Mouse (Mus musculus) testis, postnatal 14 days (tissue): ENCODE measurements around the gene Rgs1.

Experiments used
- DNase-seq: peaks from one replicate; pipeline ENCODE4 v3.0.0; 2021; ENCODE audit warnings: low spot score

Gene Rgs1

DNA sequence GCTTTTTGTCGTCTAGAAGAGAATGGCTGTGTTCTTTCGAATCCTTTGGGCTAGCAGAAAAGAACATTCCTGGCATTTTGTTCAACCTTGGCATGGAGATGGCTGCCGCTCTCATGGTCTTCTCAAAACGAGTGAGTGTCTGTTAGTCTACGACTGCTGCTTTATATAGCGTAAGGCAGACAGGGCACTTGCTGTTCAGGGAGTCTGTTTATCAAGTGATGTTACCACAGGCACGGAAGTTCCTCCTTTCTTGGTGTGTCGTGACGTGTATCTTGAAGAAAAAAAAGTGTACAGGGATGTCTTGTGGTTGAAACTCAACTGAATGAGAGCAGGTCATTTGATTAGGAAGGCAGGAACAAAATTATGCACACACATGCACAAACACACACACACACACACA is at the start of gene Rgs1:
TSS of gene Rgs1 (minus strand) at position 320 of the 400 bp plus-strand sequence.
- no peak for DNase-seq

DNA sequence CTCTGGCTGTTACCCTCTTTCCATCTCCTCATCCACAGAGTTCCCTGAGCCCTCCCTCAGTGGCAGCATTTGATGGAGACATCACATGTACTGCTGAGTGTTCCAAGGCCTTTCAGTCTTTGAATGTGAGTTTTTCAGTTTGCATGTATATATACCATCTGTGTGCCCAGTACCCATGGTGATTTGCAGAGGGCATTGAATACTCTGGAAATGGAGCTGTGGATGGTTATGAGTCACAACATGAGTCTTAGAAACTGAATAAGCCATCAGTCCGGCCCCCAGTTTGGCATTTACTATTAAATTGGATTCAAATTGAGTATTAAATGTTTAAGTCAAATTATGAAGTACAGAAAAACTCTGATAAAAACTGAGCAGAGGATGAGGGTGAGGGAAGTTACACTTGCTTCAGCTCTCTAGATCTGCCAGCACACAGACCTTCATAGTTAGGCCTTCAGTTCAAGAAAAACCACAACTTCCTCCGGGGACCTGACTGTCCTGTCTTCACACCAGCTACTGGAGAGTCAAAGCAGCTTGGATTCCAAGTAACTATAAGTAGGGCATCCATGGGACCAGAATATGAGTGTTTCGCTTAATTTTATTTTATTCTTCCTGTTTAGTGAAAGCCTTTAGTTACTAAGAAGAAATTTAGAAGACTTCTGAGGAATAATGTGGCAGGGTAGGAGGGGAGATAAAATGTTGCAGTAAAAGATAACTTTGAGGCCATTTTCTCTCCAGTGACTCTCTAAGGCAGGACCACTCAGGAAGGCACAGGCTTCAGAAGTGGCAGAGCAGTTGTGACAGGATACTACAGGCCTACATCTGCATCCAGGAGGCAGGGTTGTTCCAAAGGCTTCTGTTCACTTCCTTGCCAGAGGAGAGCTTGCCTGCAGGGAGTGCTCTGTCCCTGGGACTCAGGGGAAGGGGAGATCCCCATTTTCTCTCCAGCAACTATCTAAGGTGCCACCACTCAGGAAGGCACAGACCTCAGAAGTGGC is 34.3 kb upstream of the Rgs1 start:
- DNase-seq = no peak

DNA sequence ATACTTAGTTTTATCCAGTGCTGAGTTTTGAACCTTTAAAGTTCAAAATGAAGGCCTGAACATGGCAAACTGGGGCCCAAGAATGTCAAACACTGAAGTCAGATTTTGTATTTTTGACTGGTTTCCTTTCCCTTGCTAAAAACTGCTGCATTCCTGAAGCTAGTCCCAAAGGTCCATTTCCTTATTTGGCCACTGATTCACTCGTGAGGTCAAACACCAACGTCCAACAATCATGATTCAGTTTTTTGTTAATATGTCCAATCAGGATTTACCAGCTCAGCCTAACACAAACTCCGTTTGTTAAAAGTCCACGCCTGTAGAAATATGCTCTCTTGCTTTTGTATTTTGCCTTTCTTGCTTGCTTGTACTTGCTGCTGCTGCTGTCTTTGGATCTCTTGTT is 31.0 kb upstream of the Rgs1 start:
- no peak for DNase-seq

DNA sequence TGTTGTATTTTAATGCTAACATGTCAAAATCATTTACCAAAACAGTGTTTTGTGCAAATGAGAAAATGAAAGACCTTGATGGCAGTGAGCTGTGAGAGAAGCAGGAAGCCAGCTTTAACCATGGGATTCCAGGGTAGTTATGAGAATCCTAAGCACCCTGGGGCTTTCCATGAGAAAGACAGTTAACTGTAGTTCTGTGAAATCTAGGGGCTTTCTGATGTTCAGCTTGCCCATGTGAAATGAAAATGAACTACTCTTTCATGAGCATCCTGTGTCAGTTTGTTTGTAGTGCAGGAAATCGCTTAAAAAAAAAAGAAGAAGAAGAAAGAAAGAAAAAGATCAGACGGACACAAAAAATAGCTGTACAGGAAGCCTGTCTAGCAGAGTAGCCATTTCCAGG is 23.9 kb upstream of the Rgs1 start:
- no peak for DNase-seq

DNA sequence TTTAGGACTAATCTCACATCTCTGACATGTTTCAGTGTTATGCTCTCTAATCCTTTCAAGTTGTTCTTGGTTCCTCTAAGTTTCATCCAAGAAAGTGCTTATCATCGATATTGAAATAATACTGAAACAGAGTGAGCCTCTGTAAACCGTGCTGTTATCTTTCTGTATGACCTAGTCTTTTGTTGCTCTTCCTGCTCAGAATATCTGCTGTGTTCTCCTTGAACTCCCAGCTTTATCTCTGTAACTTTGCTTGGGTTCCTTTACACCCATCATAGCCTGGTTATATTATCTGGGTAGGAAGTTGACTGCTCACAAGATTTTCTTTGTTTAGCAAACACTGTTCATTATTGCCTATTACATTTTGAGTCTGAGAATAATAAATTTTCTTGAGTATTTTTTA is 20.1 kb upstream of the Rgs1 start:
- no peak for DNase-seq

DNA sequence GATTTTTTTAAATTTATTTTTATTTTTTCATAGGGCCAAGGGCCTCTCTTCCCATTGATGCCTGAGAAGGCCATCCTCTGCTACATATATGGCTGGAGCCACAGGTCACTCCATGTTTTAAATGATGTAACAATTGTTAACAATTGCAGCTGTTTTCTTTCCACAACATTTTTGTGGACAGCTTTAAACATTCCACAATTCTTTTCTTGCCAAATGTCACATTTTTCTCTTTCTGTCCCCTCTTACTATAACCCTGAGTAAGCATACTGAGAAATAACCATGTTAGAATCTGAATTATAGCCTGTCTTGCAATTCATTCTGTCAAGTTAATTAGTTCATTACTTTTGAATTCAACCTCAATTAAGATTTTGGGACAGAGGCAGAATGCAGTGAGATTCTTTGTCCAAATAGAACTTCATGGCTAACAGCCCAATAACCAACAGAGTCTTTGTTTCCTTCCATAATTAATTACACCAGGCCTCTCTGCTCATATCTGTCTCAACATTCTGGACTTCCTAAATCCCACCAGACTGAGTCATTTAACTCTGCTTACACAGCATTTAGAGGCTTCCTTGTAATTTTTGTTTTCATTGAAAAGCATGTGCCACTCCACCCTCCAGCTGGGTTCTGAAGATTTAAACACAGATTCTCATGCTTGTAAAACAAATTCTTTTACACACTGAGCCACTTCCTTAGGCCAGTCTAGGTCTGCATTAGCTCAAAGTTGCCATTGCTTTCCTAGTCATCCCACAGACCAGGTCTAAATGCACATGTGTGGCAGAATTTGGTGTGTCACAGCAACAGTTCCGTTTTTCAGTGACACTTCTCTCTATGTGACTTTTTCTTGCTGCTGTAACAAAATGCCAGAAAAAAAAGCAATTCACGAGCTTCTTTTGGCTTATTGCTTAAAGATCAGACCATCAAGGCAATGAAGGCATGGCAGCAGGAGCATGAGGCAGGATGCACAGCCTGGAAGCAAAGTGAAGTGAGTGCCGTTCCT is 18.7 kb upstream of the Rgs1 start:
- no peak for DNase-seq

DNA sequence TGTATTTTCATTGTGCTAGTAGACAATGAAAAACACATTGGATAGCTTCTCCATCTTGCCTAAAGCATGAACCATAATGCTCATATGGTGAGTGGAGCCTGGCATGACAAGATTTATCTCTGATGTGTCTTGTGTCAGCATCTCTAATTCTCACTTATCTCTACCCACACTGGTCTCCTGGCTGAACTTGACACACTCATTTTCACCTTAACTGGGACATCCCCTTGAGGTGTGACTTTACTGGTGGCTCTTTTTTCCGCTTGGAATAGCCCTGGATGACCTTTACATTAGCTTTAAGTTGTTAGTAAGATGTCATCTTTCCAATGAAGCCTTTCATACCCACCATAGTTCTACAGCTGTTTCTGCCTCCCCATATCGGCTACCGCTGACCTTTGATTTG is 15.0 kb upstream of the Rgs1 start:
- no peak for DNase-seq

DNA sequence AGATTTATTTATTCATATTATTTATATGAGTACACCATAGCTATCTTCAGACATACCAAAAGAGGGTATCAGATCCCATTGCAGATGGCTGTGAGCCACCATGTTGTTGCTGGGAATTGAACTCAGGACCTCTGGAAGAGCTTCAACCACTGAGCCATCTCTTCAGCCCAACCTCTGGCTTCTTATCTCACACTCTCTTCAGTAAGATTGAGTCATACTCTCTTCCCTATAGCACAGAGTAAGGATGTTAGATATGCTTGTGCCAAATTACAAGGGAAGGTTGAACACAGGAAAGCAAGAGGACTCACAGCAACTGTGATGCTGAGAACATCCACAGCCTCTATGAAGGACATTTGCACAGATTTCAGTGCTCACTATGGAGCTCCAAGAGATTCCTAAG is 13.0 kb upstream of the Rgs1 start:
- DNase-seq = no peak

DNA sequence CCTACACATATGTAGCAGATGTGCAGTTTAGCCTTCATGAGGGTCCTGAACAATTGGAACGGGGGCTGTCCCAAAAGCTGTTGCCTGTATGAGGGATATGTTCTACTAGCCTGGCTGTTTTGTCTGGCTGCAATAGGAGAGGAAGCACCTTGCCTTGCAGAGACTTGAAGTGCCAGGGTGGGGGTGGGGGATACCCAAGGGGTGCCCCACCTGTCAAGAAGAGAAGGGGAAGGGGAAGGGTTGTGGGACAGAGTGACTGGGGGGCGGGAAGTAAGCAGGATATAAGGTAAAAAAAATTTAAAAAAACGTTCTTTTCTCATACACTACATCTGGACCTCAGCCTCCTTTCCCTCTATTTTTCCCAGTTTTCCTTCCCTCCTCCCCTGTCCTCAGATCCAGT is 9.7 kb upstream of the Rgs1 start:
- DNase-seq = no peak

DNA sequence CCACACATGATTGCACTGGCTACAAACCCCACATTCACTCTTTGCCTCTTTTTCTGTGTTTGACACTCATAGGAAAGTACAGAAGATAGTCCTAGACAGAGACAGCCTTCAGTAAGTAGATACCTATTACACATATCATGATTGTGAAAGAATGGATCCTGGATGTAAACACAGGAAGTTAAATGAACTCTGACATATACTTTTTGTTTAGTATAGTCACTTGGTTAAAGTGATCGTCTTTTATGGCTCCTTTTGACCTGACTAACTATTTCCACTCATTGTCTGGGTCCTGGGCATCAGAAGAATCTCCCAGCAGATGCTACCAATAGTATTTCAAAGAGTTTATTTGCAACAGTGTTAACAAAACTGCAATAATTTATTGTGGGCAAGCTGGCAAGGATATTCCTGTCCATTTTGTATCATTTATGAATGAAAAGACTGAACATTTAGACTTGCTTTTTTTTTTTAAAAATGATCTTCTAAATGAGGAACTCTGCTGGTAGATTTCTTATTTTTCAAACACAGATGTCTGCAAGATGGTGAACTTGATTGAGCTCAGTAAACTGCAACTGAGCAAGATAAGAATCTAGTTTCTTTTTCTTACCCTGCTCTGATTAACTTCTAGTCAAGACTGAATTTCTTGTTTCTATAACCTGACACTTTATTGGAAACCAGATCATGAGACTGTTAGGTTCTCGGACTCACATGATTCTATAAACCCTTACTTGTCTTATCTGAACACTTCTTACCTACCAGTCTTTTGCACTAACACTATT is 7.7 kb upstream of the Rgs1 start:
- no peak for DNase-seq

DNA sequence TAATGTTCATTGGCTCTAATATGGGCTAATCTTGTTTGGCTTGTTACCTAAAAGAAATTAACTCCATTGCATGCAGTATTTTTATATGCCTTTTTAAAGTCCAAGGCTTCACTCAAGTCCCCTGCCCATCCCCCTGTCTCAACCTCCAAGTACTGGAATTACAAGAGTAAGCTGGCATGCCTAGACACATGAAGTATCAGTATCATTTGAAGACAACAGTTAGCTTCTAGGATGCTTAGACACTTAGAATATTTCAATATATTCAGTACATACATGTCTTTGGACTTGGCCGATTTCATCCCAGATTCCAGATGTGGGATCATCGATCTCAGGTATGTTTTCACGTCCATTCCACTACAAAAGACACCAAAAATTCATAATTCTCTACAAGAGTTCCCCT is 836 bp downstream of the Rgs1 start:
- DNase-seq = no peak

DNA sequence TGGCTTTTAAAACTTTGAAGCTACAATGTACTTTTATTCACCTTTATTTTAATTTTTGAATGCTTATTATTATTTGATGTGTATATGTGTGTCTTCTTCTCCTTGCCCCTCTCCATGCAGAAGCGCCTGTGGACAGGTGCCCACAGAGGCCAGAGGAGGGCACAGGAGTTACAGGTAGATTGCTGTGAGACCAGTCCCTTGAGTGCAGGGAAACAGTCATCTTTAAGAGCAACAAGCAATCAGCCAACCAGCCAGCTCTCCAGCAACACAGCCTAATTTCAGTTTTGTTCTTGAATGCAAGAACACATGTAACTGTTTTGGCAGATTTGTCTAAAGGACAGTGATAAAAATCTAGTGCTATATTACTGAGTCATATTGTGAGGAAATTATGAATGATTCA is 1.7 kb downstream of the Rgs1 start:
- DNase-seq = no peak

DNA sequence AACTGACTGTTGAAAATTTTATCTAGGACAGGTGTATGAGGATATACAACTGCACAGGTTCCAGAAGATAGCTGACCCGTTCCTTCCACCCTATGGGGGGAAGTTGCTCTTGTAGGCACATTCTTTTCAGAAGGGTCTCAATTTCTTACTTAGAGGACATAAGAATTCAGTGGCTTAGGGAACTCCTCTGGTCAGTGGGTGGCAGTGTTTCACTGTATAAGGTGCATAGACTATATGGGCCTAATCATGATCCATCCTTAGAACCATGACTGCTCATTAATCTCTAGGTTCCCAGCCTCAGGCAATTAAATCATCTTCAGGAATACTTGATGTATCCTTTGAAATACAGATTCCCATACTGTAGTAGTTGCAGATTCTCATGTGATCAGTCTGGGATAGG is 5.5 kb downstream of the Rgs1 start:
- DNase-seq = no peak

DNA sequence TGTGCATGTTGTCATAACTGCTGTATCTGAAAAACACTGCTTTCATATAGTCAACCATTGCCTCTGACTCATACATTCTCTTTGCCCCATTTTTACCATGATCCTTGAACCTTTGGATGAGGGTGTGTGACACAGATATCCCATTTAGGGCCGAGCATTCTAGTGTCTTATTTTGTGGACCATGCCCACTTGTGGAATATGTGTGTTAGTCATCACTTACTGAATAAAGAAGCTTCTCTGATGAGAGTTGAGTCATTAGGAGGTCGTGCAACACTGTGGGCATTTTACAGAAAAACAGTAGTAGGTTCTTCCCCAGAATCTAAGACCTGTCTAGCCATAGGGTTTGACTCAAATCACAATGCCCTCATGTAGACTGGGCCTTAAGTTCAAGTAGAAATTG is 9.8 kb downstream of the Rgs1 start:
- DNase-seq = no peak

DNA sequence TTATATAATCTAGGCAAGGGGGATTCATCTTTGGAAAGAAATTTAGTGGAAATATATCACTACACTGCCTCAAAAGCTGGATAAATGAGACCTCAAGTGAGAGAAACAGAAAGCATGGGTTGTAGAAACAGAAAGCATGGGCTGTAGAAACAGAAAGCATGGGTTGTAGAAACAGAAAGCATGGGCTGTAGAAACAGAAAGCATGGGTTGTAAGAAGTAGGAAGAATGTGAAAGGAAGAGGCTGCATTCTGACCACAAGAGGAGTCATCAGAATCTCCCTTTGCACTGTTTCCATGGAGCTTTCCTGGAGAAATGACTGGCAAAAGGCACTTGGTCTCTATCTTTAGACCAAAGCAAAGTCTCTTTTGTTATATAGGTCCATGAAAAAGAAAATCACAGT is 33.8 kb downstream of the Rgs1 start:
- DNase-seq = no peak

DNA sequence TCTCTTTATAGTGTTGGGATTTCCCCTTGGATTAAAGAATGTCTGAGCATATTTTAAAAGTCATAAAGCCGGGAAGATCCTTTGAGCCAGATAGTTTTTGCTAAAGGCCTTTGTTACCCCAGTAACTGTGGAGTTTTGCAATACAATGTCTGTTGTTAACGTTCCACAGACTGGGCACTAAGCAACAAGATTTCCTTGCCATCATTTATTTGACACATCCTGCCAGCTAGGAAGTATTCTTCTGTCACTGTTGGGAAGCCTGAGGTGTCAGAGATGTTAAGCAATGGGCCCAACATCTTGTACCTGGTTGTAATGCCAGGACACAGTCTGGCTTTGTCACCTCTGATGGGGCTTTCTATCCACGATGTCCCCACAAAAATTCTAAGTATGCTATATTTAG is 38.1 kb downstream of the Rgs1 start:
- DNase-seq = no peak

DNA sequence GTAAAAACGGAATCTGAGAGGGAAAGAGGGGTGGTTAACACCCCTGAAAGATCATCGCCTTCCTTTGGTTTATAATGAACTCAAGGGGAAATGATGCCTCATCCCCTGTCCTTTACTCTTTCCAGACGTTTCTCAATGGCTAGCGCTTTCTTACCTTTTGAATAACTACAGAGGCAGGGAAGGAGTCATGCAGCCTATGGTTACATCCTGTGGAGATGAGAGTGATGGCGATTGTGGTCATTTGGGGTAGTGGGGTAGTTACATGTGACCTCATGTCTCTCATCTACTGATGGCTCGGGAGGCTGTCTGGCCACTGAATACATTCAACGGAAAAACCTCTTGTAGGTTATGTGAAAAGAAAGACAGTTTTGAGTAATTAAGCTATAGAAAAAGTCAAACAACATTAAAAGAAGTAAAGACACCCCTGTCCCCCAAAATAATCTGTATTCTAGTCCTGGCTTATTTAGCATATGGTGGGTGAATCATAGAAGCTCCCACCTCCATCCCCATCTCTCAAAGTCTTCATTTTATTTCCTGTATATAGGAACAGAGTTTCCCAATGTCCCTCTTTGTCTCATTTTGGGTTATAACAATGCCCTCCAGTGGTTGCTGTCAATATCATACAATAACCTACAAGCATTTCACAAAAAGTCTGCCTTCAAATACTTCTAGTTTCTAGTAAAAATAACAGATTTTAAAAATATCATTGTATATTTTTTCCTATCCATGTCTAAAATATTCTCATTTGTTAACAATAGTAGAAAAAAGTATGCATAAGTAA is 42.6 kb downstream of the Rgs1 start:
- no peak for DNase-seq

DNA sequence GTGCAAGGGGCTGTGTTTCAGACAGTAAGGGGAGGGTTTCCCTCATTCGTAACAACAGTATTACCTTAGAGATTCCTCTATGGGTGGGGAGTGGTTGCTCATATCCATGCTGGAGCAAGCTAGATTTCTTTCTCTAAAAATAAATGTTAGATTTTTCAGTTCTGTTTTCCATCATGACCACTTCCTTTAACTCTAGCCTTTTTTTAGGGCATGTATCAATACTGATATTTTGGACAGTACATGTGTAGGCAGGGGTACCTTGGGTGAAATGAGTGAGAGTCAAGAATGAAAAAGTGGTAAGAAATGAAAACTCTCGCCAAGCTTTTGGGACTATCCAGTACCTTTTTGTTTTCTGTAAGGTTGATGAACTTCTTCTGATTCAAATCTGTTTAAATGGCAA is 44.3 kb downstream of the Rgs1 start:
- DNase-seq = no peak

DNA sequence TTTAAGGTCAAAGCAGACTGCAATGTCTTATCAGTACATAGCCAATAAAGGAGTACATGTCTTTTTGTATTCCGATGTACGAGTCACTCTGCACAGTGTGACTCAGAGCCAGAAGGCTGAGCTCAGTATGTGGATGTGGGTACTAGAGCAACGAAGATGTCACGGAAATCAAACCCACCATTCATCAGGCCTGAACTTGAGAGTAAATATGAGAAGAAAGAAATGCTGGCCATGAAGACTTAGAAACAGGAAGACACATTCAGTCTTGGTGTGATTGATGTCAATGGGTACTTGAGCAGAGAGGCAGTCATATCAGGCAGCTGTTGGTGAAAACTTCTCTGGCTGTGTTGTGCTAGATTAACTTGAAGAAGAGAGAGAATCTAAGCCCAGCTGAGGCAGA is 46.1 kb downstream of the Rgs1 start:
- DNase-seq = no peak

DNA sequence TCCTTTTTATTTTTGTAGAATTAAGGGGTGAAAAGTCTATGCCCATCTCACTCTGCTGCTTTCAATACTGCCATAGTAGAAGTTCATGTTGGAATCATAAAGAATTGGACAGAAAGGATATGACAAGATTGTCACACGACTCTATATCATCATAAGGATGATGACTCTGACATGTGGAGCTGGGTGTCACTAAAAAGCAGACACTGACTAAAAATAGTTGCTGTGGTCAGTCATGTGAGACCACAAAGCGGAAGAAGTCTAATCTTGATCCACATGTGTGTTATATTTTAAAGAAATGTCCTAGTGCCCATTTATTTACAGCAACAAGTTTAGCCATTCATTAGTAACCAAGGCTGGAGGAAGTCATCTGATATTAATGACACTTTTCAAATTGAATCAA is 48.5 kb downstream of the Rgs1 start:
- no peak for DNase-seq

DNA sequence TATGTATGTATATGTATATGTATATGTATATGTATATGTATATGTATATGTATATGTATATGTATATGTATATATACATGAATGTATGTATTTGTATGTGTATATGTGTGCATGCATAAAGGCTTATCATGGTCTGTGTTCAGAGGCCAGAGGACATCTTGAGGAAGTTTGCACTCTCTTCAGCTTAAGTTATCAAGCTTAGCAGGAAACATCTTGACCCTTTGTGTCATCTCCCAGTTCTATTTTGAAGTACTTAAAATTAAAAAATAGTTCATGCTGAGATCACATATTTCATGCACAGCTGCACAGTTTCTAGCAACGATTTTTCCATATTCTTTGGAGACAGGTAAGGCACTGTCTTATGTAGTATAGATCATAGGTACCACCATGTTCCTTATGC is 49.5 kb downstream of the Rgs1 start:
- DNase-seq = no peak
